Mouse (Mus musculus) right cerebral cortex, postnatal 14 days (tissue): ENCODE data around the gene Cilp2.
A peak's percentile ranks its signal among the peaks of the same experiment; 100 is the strongest.

Experiments used
- DNase-seq: peaks from one replicate; pipeline ENCODE4 v3.0.0; 2022

The Cilp2 gene

GRCm38 (mm10) chr8:69900895-69901451, 13.5 kb upstream of the Cilp2 start:
- no peak for DNase-seq

GRCm38 (mm10) chr8:69899876-69900275, 12.4 kb upstream of the Cilp2 start:
- DNase-seq = no peak

GRCm38 (mm10) chr8:69897857-69898256, 10.4 kb upstream of the Cilp2 start:
- DNase-seq = no peak

GRCm38 (mm10) chr8:69895772-69896451, 8.4 kb upstream of the Cilp2 start:
- no peak for DNase-seq

- no peak for DNase-seq
These were observed 7.4 kb upstream of the Cilp2 start for GRCm38 (mm10) chr8:69894836-69895332.

- DNase-seq = peak; percentile 74
These were observed 6.4 kb upstream of the Cilp2 start for GRCm38 (mm10) chr8:69893863-69894262.

- DNase-seq = peak; percentile 70
These were observed 3.3 kb upstream of the Cilp2 start for GRCm38 (mm10) chr8:69890813-69891241.

- no peak for DNase-seq
These were observed 1.4 kb upstream of the Cilp2 start for GRCm38 (mm10) chr8:69888902-69889301.

- DNase-seq = no peak
These were observed 868 bp upstream of the Cilp2 start for GRCm38 (mm10) chr8:69888244-69888866.

GRCm38 (mm10) chr8:69884141-69884540, 3.3 kb downstream of the Cilp2 start:
- DNase-seq = no peak

- DNase-seq = no peak
These were observed 4.5 kb downstream of the Cilp2 start for GRCm38 (mm10) chr8:69882833-69883600.

GRCm38 (mm10) chr8:69882021-69882756, 5.3 kb downstream of the Cilp2 start:
- DNase-seq = peak; percentile 75

GRCm38 (mm10) chr8:69881261-69881865, 6.1 kb downstream of the Cilp2 start:
- DNase-seq = no peak

GRCm38 (mm10) chr8:69880841-69881240, 6.6 kb downstream of the Cilp2 start:
- DNase-seq = no peak

- DNase-seq = no peak
These were observed 7.8 kb downstream of the Cilp2 start for GRCm38 (mm10) chr8:69879678-69880077.

- no peak for DNase-seq
These were observed 9.5 kb downstream of the Cilp2 start for GRCm38 (mm10) chr8:69877992-69878391.

GRCm38 (mm10) chr8:69877396-69877795, 10.1 kb downstream of the Cilp2 start:
- DNase-seq = no peak

- DNase-seq = no peak
These were observed 10.5 kb downstream of the Cilp2 start for GRCm38 (mm10) chr8:69876967-69877366.

- DNase-seq = no peak
These were observed 11.4 kb downstream of the Cilp2 start for GRCm38 (mm10) chr8:69876097-69876496.

- DNase-seq = no peak
These were observed 12.8 kb downstream of the Cilp2 start for GRCm38 (mm10) chr8:69874654-69875053.

GRCm38 (mm10) chr8:69874155-69874554, 13.3 kb downstream of the Cilp2 start:
- peak; percentile 62 for DNase-seq

- no peak for DNase-seq
These were observed 16.6 kb downstream of the Cilp2 start for GRCm38 (mm10) chr8:69870907-69871306.
